Mouse (Mus musculus) lung, postnatal 0 days (tissue): ENCODE results near the gene Cnbd2. TPM values are rescaled to one million over a fixed set of nuclear protein-coding genes. Genes with fewer than 3 reads are reported as not detected.
A peak's percentile ranks its signal among the peaks of the same experiment; 100 is the strongest.

Experiments
- ATAC-seq: fragments of 200-750 bp; cut with Nextera tagmentation; 2 replicates; pipeline ENCODE4 v1.8.0; 2017; ENCODE audit warnings: moderate library complexity
- DNase-seq: peaks from one replicate; pipeline ENCODE4 v3.0.0-alpha.2; 2016; ENCODE audit warnings: low spot score
- H3K27ac ChIP-seq: fragments of 300-500 bp; sonication (generic); 2 replicates; pipeline ENCODE4 v1.5.1; 2014; ENCODE audit warnings: antibody characterized with exemption, mild to moderate bottlenecking, low read length, mixed read lengths
- H3K27me3 ChIP-seq: fragments of 300-500 bp; sonication (generic); replicated peaks from 2 replicates; pipeline ENCODE4 v1.6.1; 2014; ENCODE audit warnings: low read length, mixed read lengths; ENCODE audit not compliant: insufficient read depth
- H3K36me3 ChIP-seq: fragments of 300-500 bp; sonication (generic); 2 replicates; pipeline ENCODE4 v1.6.1; 2014; ENCODE audit warnings: low read length, mixed read lengths; ENCODE audit not compliant: insufficient read depth
- H3K4me1 ChIP-seq: fragments of 300-500 bp; sonication (generic); 2 replicates; pipeline ENCODE4 v1.6.1; 2014; ENCODE audit warnings: antibody characterized with exemption, low read depth, low read length, mixed read lengths; ENCODE audit not compliant: insufficient read depth
- H3K4me2 ChIP-seq: fragments of 300-500 bp; sonication (generic); replicated peaks from 2 replicates; pipeline ENCODE4 v1.6.1; 2014; ENCODE audit warnings: low read depth, mild to moderate bottlenecking, low read length, moderate library complexity, mixed read lengths
- H3K4me3 ChIP-seq: fragments of 300-500 bp; sonication (generic); 2 replicates; pipeline ENCODE4 v1.5.1; 2014; ENCODE audit warnings: low read depth, low read length
- H3K9ac ChIP-seq: fragments of 300-500 bp; sonication (generic); replicated peaks from 2 replicates; pipeline ENCODE4 v1.6.1; 2014; ENCODE audit warnings: low read depth, mild to moderate bottlenecking
- H3K9me3 ChIP-seq: fragments of 300-500 bp; sonication (generic); 2 replicates; pipeline ENCODE4 v1.6.1; 2016; ENCODE audit warnings: low read length, mixed read lengths
- CTCF ChIP-seq: IDR thresholded peaks from 2 replicates; pipeline ENCODE4 v1.5.1; 2016; ENCODE audit warnings: antibody characterized with exemption, mild to moderate bottlenecking
- EP300 ChIP-seq: IDR thresholded peaks from 2 replicates; pipeline ENCODE4 v1.6.1; 2016; ENCODE audit warnings: antibody characterized with exemption, mild to moderate bottlenecking, control low read depth
- WGBS: fragments of 180-500 bp; shearing (Covaris S2); extraction: QIAGEN DNeasy Blood & Tissue Kit; methylation state at CpG from one replicate; pipeline ENCODE4 v1.1.7; 2014; 5-methylcytosine and 5-hydroxymethylcytosine counted together
- polyA plus RNA-seq: library from polyadenylated mRNA; unstranded; fragments of >200 nt; fragmentation: Nextera tagmentation; extraction: Ambion mirVana; gene quantifications from 2 replicates; pipeline ENCODE4 v1.2.1, GENCODE M21; 2015

The Cnbd2 gene
- polyA plus RNA-seq, 1 experiment from 2014 or later = 6.8 TPM

DNA sequence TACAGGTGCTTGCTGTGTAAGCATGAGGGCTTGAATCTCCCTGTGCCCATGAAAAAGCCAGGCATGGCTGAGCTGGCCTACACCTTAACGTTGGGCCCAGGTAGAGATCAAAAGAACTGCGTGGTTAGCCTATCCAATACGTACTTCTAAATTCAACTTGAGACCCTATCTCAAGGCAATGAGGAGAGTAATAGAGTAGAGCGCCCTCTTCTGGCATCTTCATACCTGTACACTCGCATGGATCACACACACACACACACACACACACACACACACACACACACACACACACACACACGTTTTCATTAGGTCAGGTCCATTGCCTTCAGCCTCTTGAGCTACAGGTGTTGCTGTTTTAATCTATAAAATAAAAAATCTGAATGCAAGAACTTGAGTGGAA, 2.7 kb downstream of the Cnbd2 start:
- WGBS = 97% methylated on average over 6 of the region's 6 CpGs
- Histone ChIP-seq H3K9ac (no peak overlapping the region), H3K4me1 (0 out of 2 replicates have a peak, but pooled peaks cover 3% of the 10 kb centered on the region), H3K4me2 (no peak overlapping the region), H3K27me3 (no peaks in the 10 kb centered on the region), H3K4me3 (no peak overlapping the region), H3K9me3 (no peaks in the 10 kb centered on the region), H3K27ac (no peak overlapping the region), H3K36me3 (no peaks in the 10 kb centered on the region)
- no peak for ATAC-seq
- TF ChIP-seq CTCF = 0 out of 2 replicates have a peak, but pooled peaks have one; percentile 6
- no peak for TF ChIP-seq EP300
- no peak for DNase-seq

DNA sequence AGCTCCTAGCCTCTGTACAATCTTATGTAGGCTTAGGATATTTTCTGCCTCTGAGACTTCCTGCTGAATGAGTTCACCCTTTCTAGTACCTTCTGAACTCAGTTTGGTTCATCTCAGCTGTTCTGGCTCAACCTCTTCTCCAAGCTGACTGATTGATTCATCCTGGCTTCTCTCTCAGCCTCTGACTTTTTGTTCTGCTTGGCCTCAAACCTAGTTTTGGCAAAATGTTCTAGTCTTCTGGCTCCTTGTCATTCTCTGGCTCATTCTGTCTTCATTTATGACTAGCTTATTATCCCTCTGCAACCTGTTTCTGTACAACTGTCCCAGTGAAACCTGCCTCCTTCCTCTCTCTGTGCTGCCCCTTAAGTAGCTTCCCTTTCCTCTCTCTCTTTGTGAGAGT, 6.4 kb downstream of the Cnbd2 start:
- no peak overlapping the region for H3K4me2 ChIP-seq
- H3K27me3 ChIP-seq = no peaks in the 10 kb centered on the region
- no peaks in the 10 kb centered on the region for H3K9me3 ChIP-seq
- H3K4me3 ChIP-seq = no peak overlapping the region
- no peak for TF ChIP-seq EP300
- TF ChIP-seq CTCF = no peak
- H3K27ac ChIP-seq = no peak overlapping the region
- DNase-seq (no peak), ATAC-seq (no peak)
- H3K9ac ChIP-seq = no peak overlapping the region
- no peaks in the 10 kb centered on the region for H3K4me1 ChIP-seq
- no peaks in the 10 kb centered on the region for H3K36me3 ChIP-seq

GRCm38 (mm10) chr2:156321538-156321937, 9.4 kb downstream of the Cnbd2 start:
- Histone ChIP-seq H3K9me3 (no peaks in the 10 kb centered on the region), H3K4me3 (no peak overlapping the region), H3K27me3 (no peaks in the 10 kb centered on the region), H3K9ac (no peak overlapping the region), H3K4me2 (no peak overlapping the region), H3K36me3 (no peaks in the 10 kb centered on the region), H3K27ac (no peak overlapping the region), H3K4me1 (no peaks in the 10 kb centered on the region)
- DNase-seq = no peak
- no peak for ATAC-seq
- TF ChIP-seq CTCF (no peak), EP300 (no peak)
- 82% methylated on average over 6 of the region's 6 CpGs for WGBS

DNA sequence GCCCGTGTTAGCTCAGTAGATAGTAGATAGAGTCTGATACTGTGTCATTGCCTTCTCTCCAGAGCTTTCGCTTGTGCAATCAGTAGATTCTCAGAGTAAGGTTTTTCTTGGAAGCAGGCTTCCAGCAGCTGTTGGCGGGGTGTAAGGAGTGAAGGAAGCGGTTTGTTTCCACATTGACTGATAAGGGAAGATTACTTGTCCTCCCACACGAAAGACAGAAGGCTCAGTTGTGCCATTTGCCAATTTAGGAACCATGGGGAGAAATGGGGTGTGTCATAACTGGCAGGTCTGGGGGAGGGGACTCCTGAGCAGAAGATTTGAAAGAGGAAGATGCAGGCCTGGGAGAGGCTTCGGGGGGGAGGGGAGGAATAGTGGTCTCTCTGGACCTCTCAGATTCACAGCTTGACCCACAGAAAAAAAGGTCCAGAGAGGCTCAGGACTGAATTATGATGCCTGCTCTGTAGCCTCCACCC, 12.1 kb downstream of the Cnbd2 start:
- TF ChIP-seq EP300 (peak; percentile 46; the same call in 1 of the 2 replicates), CTCF (no peak)
- Histone ChIP-seq H3K9ac (no peak overlapping the region), H3K36me3 (no peaks in the 10 kb centered on the region), H3K4me1 (no peaks in the 10 kb centered on the region), H3K4me2 (peak overlapping the region; percentile 33), H3K4me3 (no peak overlapping the region), H3K27me3 (no peaks in the 10 kb centered on the region), H3K27ac (peak overlapping the region; percentile 73), H3K9me3 (no peaks in the 10 kb centered on the region)
- ATAC-seq = peak; percentile 88
- WGBS = 34% methylated on average over 6 of the region's 6 CpGs
- DNase-seq = peak; percentile 91

DNA sequence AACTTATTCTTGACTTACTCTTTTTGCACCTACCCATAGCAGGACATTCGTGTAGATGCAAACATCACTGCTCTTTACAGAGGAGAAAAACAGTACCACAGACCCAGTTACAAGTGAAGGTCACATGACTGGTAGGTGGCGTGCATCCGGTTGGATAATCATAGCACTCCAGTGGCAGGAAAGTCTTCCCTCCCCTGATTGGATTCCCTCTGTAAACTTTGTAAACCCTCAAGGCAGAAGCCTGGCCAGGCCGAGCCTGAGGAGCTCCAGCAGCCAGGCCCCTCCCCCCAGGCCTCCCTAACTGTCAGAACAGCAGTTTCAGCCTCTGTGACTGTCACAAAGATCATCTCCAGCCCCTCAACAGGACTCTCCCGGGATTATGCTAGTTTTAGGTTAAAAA, 12.6 kb downstream of the Cnbd2 start:
- peak overlapping the region; percentile 73 for H3K27ac ChIP-seq
- peak overlapping the region; percentile 33 for H3K4me2 ChIP-seq
- no peaks in the 10 kb centered on the region for H3K27me3 ChIP-seq
- H3K9me3 ChIP-seq = no peaks in the 10 kb centered on the region
- no peak overlapping the region for H3K9ac ChIP-seq
- no peaks in the 10 kb centered on the region for H3K4me1 ChIP-seq
- peak; percentile 80 for DNase-seq
- peak; percentile 90 for ATAC-seq
- 9% methylated on average over 5 of the region's 5 CpGs for WGBS
- no peak overlapping the region for H3K4me3 ChIP-seq
- no peaks in the 10 kb centered on the region for H3K36me3 ChIP-seq
- TF ChIP-seq EP300 (no peak), CTCF (peak; percentile 18; the same call in 1 of the 2 replicates)

- DNase-seq = no peak
- Histone ChIP-seq H3K4me3 (no peak overlapping the region), H3K27me3 (no peaks in the 10 kb centered on the region), H3K9ac (no peak overlapping the region), H3K9me3 (no peaks in the 10 kb centered on the region), H3K36me3 (no peaks in the 10 kb centered on the region), H3K27ac (no peak overlapping the region), H3K4me1 (no peaks in the 10 kb centered on the region), H3K4me2 (no peak overlapping the region)
- 43% methylated on average over 1 of the region's 1 CpGs for WGBS
- TF ChIP-seq CTCF (no peak), EP300 (no peak)
- ATAC-seq = no peak
Measured at GRCm38 (mm10) chr2:156330681-156331080, 18.6 kb downstream of the Cnbd2 start.
